Mouse (Mus musculus) megakaryocyte, embryonic 14.5 days (primary cell): Measurements from ENCODE around the gene Spink4.

ENCODE experiments used
- FLI1 ChIP-seq: IDR thresholded peaks from 2 replicates; pipeline ENCODE4 v1.6.1; 2012; ENCODE audit warnings: low read length, inconsistent platforms, mixed read lengths
- GATA1 ChIP-seq: IDR thresholded peaks from 3 replicates; pipeline ENCODE4 v1.6.1; 2012; ENCODE audit warnings: mixed read lengths, low read length, inconsistent platforms, borderline replicate concordance

DNA sequence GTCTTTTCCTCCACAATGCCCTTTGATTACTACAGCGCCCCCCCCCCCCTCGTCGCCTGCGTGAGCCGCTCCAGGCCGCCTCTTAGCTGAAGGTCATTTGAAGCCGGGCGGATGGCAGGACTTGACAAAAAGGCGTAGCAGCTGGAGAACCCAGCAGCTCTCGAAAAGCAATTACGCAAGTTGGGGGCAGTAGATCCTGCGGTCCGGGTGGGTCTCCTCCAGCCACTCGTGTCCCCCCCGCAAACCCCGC, 50.7 kb downstream of the Spink4 start:
- TF ChIP-seq GATA1 (no peak), FLI1 (no peak)
